Mouse (Mus musculus): ENCODE results near the gene Dok5.

DNA sequence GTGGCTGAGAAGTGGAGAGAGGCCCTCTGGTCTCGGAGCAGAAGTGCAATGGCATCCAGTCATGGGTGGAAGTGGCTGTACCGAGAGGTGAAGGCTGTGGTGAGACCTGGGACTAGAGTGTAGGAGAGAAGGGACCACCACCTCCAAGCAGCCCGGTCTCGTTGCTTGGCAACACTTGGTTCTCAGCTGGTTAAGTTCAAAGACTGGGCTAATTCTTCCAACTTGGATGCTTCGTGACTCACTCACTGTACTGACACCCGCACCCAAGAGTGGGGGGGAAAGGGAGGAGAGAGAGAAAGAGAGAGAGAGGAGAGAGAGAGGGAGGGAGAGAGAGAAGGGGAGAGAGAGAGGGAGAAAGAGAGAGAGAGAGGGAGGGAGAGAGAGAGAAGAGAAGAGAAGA is 133.2 kb downstream of the Dok5 start:
- no peak for TF ChIP-seq CTCF (IDR thresholded peaks at IDR 0.05; ENCODE audit: borderline replicate concordance, extremely low read depth, insufficient read depth, insufficient read length)
- no peak for TF ChIP-seq POLR2A (IDR thresholded peaks at IDR 0.05; ENCODE audit: borderline replicate concordance, extremely low read depth, insufficient read depth, insufficient read length, poor library complexity, severe bottlenecking)

Data from brain, embryonic 14.5 days (tissue).